Mouse (Mus musculus): ENCODE results near the gene E2f4.

Gene E2f4

GRCm38 (mm10) chr8:105295256-105295655, 2.2 kb upstream of the E2f4 start:
- DNase-seq, result no peak

DNA sequence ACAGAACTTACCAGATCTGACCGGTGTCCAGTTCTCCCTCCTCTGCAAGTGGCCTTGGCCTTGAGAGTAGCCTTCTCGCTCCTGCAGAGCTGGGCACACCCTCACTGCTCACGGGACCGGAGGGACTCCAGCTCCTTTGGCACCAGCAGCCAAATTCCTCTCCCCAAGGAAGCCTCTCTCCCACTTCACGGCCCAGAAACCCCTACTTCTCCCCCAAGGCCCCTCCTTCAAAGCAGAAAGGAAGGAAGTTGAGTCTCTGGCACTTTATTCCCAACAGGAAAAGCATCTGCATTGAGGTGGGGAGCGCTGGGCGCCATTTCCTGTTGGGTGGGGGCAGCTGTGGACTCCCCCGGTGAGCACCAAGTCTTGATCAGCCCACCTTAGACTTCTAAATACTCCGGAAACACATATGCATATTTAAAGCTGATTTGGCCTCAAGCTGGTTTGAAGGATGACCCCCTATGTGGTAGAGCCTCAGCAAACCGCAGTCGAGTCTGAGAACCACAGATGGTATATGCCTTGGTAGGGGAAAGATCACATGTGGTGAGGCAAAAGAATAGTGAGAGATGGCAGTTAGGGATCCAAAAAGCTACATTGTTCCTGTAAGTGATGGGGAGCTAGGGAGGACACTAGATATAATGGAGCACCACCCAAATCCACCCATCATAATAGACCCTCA, 1.4 kb upstream of the E2f4 start, which contains the start of gene Exoc3l:
Exoc3l (minus strand) TSS at position 207 of the 679 bp plus-strand sequence.
- DNase-seq, result peak; percentile 58

DNA sequence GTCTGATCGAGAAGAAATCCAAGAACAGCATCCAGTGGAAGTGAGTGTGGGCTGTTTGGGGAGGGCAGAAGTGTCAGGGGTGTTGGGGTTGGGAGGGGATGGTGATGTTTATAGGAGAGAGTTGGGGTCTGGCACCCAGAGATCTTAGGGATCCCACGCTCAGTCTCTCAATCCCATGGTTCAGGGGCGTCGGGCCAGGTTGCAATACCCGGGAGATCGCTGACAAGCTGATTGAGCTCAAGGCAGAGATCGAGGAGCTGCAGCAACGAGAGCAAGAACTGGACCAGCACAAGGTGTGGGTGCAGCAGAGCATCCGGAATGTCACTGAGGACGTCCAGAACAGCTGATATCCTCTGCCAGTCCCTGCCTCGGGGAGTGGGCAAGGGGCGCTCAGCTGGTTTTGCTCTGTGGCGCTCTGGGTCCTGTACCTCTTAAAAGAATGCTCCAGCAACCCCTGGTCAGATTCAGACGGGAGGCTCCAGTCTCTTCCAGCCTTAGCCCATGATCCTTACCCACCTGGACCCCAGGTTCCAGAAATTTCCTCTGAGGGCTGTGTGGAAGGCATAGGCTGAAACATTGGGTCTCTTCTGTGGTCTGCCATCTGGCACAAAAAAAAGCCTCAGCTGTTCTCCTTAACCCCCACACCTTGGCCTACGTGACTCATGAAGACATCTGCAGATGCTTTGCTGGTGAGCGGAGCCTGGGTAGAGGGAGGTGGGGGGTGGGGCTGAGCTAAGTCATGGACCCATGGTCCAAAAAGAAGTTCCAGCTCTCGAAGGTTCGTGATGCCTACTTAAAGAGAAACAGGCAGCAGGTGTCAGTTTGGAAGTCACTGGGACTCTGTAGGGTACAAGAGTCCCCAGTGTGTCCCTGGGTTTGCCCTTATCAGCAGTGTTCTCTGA, 1.1 kb downstream of the E2f4 start:
- no peak for DNase-seq

GRCm38 (mm10) chr8:105299962-105300361, 2.5 kb downstream of the E2f4 start:
- DNase-seq, result no peak

DNA sequence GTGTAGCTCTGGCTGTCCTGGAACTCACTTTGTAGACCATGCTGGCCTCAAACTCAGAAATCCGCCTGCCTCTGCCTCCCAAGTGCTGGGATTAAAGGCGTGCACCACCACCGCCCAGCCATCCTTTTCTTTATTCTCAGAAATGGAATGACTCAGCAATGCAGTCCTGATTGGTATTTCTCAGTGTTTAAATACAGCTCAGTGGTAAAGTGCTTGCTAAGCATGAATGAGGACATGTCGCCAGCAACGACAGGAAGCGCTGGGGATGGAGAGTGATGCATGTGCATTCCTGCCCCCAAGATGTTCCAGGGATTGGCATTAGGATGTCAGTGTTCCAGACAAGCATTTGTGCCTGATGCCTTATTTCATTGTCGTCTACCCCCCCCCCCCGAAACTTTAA, 5.9 kb downstream of the E2f4 start:
- DNase-seq, result no peak

GRCm38 (mm10) chr8:105303874-105304273, 6.4 kb downstream of the E2f4 start:
- no peak for DNase-seq

DNA sequence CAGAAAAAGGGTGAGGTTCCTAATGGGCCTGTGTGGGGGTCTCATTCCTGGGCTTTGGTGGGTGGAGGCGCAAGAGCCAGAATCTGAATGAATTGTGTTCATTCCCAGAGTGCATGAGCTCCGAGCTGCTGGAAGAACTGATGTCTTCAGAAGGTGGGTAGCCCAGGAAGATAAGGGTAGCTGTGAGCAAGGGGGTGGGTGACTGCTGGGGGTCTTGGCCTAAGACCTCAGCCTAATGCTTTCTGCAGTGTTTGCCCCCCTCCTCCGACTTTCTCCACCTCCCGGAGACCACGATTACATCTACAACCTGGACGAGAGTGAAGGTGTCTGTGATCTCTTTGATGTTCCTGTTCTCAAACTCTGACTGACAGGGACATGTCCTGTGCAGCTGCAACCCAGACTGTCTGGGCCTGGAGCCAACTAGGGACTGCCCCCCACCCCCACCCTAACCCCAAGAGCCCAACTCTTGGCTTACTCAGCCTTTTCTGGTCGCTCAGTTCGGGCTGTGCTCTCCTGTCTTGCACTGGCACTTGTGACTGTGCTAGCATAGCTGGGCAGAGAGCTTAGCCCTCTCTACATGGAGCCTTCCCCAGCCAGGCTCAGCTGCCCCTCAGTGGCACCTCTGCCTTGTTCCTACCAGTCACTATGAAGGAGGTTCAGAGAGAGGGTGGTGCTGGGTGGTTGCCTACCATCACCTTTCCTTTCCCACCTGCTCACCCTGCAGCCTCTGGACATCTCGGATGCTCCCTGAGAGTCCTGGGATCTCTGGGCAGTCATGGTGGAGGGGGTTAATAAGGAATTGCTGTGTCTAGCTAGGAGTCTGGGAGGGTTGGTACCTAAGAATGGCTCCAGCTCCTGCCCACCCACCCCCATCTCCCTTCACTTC, 7.1 kb downstream of the E2f4 start:
- DNase-seq, result no peak

DNA sequence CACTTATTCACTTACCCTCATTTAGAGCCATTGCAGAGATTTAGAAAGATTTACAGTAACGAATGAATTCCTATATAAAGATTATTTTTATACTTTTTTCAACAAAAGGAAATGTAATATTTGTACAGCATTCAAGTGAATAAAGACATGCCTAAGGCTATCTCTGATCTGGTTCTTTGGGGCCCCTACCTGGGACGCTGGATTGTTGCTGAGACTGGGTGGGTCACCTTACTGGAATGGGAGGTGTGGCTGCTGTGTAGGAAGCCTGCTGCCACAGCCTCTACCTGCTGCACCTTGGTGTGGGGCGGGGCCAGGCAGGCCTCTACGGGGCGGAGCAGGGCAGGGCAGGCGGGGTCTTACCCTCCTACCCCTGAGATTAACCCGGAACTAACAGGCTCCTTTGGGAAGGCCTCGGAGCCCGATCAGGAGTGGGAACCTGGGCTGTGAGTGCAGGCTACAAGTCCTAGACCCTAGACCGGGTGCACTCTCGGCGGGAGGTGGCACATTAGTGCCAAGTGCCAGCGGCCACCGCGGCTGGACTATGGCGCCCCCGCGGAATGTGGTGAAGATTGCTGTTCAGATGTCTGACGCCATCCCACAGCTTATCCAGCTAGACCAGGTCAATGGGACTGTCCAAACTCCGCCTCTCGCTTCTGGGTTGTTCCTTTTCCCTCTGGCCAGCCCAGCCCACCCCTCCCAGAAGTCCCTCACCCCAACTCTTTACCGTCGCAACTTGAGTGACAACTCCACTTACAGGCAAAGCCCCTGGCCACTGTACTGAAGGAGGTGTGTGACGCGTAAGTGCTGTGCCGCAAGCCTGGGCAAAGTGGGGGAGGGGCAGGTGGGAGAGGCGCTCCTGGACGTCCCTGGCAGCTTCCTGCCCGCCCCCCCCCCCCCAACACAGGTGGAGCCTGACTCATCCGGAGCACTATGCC, 8.0 kb downstream of the E2f4 start, which contains the start of gene Elmo3:
Elmo3 (plus strand) TSS at position 391 of the 935 bp plus-strand sequence.
- DNase-seq, result peak; percentile 87

DNA sequence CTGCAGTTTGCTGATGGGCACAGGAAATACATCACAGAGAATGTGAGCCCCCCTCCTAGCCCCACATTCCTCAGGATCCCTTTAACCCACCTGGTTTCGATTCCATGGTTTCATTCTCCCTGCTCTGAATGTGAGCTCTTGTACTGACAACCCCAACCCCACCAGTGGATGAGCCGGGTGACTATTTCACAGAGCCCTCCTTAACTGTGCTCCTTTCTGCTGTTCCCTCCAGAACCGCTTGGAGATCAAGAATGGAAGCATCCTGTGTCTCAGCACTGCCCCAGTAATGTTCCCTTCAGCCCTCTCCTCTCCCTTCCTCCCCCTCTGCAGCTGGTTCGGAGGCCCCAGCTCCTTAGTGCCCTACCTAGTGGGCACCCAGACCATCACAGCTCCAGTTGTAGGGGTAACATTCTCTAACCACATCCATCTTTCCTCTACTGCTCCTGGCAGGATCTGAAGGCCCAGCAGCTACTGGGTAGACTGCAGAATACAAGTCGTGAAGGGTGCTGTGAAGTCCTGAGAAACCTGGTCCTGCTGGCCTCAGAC, 8.8 kb downstream of the E2f4 start:
- DNase-seq, result no peak

- no peak for DNase-seq
These were observed 10.2 kb downstream of the E2f4 start for GRCm38 (mm10) chr8:105307670-105308069.

- no peak for DNase-seq
These were observed 11.0 kb downstream of the E2f4 start for GRCm38 (mm10) chr8:105308428-105308827.

- DNase-seq, result no peak
These were observed 11.8 kb downstream of the E2f4 start for GRCm38 (mm10) chr8:105309142-105309847.

DNA sequence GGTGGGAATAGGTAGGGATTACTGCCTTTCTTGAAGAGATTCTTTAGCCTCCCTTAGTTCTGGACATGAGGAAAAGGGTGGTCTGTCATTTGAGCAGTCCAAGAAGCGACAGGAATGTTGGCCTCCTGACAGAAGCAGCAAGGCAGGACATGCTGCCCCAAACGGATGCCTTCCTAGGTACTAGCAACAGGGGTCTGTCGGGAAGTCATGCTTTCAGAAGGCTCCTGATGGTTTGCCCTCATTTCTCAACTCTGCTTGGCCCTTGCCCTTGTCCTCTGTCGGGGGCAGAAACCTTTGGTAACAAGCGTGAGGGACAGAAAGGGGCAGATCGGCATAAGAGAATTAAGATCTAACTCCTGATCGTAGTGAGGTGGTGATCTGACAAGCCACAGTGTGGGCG, 12.7 kb downstream of the E2f4 start:
- DNase-seq, result no peak

DNA sequence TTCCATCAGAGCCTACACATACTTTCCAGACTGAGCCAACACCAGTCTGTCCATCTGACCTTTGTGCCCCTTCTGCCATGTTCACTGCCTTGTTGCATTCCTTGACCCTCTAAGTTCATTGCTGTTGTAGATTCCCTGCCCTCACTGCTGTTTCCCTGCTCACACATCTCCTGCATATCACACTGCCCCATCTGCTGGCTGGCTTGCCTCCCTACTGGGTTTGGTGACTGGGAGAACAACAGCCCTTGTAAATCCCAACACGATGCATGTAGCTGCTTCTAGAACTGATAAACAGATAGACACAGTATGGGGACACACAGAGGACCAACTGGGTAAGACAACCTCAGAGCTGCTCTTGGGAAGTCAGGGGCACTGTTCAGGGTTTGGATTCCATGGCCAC, 14.3 kb downstream of the E2f4 start:
- DNase-seq, result no peak

DNA sequence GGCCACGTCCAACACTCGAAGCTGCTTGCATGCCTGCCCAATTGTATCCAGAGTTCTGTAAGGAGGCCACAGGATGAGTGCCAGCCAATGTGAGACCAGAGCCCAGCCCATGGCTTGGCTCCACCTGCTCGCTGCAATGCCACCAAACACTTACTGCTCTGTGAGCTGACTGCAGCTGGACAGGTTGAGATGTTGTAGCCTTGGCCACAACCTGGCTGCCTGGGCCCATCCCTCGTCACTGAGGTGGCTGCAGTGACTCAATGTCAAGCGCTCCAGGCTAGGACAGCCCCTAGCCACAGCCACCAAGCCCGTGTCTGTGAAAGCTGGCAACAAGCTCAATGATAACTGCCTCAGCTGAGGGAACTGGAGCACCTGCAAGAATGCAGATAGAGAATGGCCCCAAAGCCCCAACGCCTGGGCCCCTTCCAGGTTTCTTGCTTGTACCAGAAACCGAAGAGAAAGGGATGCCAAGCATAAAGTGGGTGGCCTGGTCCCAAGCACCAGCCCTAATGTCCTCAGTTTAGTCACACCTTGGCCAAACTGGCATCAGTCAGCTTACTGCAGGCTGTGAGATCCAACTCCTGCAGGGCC, 15.5 kb downstream of the E2f4 start:
- DNase-seq, result no peak

GRCm38 (mm10) chr8:105313622-105314402, 16.3 kb downstream of the E2f4 start:
- DNase-seq, result no peak

GRCm38 (mm10) chr8:105315073-105315769, 17.8 kb downstream of the E2f4 start:
- DNase-seq, result peak; percentile 19

GRCm38 (mm10) chr8:105317941-105318340, 20.5 kb downstream of the E2f4 start:
- DNase-seq, result no peak

GRCm38 (mm10) chr8:105318662-105319190, 21.3 kb downstream of the E2f4 start:
- DNase-seq, result no peak
